Mouse (Mus musculus): Measurements from ENCODE around the gene Pnpla2.

DNA sequence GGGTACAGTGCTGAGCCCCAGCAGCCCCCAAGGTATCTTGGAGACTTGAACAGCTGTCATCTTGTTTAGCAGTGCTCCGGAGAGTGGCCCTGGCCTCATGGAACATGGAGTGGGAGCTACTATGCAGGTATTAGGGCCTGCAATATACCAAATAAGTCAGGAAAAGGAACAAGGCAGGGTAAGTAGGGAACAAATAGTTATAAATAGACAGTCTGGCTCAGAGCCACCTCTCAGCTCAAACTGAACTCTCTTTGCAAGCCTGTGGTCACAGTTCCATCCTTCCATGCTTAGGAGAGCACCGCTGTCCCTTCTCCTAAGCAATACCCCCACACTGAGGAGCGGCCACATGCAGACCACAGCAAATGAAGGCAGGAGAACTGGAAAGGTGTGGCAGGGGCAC, 42.6 kb downstream of the Pnpla2 start:
- TF ChIP-seq CTCF (conservative IDR thresholded peaks at IDR 0.05; ENCODE audit: low read length), result no peak
- TF ChIP-seq NANOG (IDR thresholded peaks at IDR 0.05; ENCODE audit: borderline replicate concordance, low read length), result no peak
